Mouse (Mus musculus): ENCODE data around the gene Pheta2. TPM values are rescaled to one million over a fixed set of nuclear protein-coding genes. Genes with fewer than 3 reads are reported as not detected.

The Pheta2 gene
- total RNA-seq, 2 experiments from 2014 or later: 1.9 to 2.7 TPM

Other genes starting within 250 kb of the Pheta2 start
- 11.0 and 26.5 TPM in 2 replicates for gene Ccdc134, start 211.0 kb upstream of the Pheta2 start, total RNA-seq (2014; fragmentation: Nextera tagmentation)
- gene Ccdc134, start 211.0 kb upstream of the Pheta2 start, total RNA-seq (2017): 13.1 and 17.2 TPM in 2 replicates
- 19.0 and 24.3 TPM in 2 replicates for gene Srebf2, start 191.8 kb upstream of the Pheta2 start, total RNA-seq (2014; fragmentation: Nextera tagmentation)
- 16.5 and 17.5 TPM in 2 replicates for gene Srebf2, start 191.8 kb upstream of the Pheta2 start, total RNA-seq (2017)
- gene Shisa8, start 126.1 kb upstream of the Pheta2 start, total RNA-seq (2014; fragmentation: Nextera tagmentation): not detected in 2 replicates
- not detected in 2 replicates for gene Shisa8, start 126.1 kb upstream of the Pheta2 start, total RNA-seq (2017)
- 0.49 TPM in 1 of 2 replicates, not detected in the other for gene Tnfrsf13c, start 114.6 kb upstream of the Pheta2 start, total RNA-seq (2014; fragmentation: Nextera tagmentation)
- gene Tnfrsf13c, start 114.6 kb upstream of the Pheta2 start, total RNA-seq (2017): 0.46 TPM in 1 of 2 replicates, not detected in the other
- gene Cenpm, start 94.2 kb upstream of the Pheta2 start, total RNA-seq (2014; fragmentation: Nextera tagmentation): 15.1 and 39.8 TPM in 2 replicates
- 21.9 and 22.0 TPM in 2 replicates for gene Cenpm, start 94.2 kb upstream of the Pheta2 start, total RNA-seq (2017)
- not detected in 2 replicates for gene 1500009C09Rik, start 86.5 kb upstream of the Pheta2 start, total RNA-seq (2014; fragmentation: Nextera tagmentation)
- gene 1500009C09Rik, start 86.5 kb upstream of the Pheta2 start, total RNA-seq (2017): not detected in 2 replicates
- gene Sept3, start 64.0 kb upstream of the Pheta2 start, total RNA-seq (2014; fragmentation: Nextera tagmentation): 0.28 and 1.1 TPM in 2 replicates
- 0.13 and 0.67 TPM in 2 replicates for gene Sept3, start 64.0 kb upstream of the Pheta2 start, total RNA-seq (2017)
- 0.52 TPM in 1 of 2 replicates, not detected in the other for gene Wbp2nl, start 40.0 kb upstream of the Pheta2 start, total RNA-seq (2014; fragmentation: Nextera tagmentation)
- gene Wbp2nl, start 40.0 kb upstream of the Pheta2 start, total RNA-seq (2017): not detected in 2 replicates
- gene Naga, start within 50 bp of the Pheta2 start, total RNA-seq (2014; fragmentation: Nextera tagmentation): 45.0 and 63.1 TPM in 2 replicates
- 34.0 and 50.4 TPM in 2 replicates for gene Naga, start within 50 bp of the Pheta2 start, total RNA-seq (2017)
- gene Smdt1, start within 50 bp of the Pheta2 start, total RNA-seq (2014; fragmentation: Nextera tagmentation): 192 and 201 TPM in 2 replicates
- 84.4 and 94.6 TPM in 2 replicates for gene Smdt1, start within 50 bp of the Pheta2 start, total RNA-seq (2017)
- gene Ndufa6, start 15.4 kb downstream of the Pheta2 start, total RNA-seq (2014; fragmentation: Nextera tagmentation): 266 and 267 TPM in 2 replicates
- gene Ndufa6, start 15.4 kb downstream of the Pheta2 start, total RNA-seq (2017): 173 and 202 TPM in 2 replicates
- 0.54 TPM in 1 of 2 replicates, not detected in the other for gene Cyp2d22, start 41.3 kb downstream of the Pheta2 start, total RNA-seq (2014; fragmentation: Nextera tagmentation)
- gene Cyp2d22, start 41.3 kb downstream of the Pheta2 start, total RNA-seq (2017): not detected in 2 replicates
- not detected in 2 replicates for gene Cyp2d11, start 55.1 kb downstream of the Pheta2 start, total RNA-seq (2014; fragmentation: Nextera tagmentation)
- not detected in 2 replicates for gene Cyp2d11, start 55.1 kb downstream of the Pheta2 start, total RNA-seq (2017)
- not detected in 2 replicates for gene Cyp2d10, start 68.3 kb downstream of the Pheta2 start, total RNA-seq (2014; fragmentation: Nextera tagmentation)
- gene Cyp2d10, start 68.3 kb downstream of the Pheta2 start, total RNA-seq (2017): not detected in 2 replicates
- gene Cyp2d9, start 94.5 kb downstream of the Pheta2 start, total RNA-seq (2014; fragmentation: Nextera tagmentation): not detected in 2 replicates
- gene Cyp2d9, start 94.5 kb downstream of the Pheta2 start, total RNA-seq (2017): not detected in 2 replicates
- not detected in 2 replicates for gene Cyp2d12, start 216.1 kb downstream of the Pheta2 start, total RNA-seq (2014; fragmentation: Nextera tagmentation)
- gene Cyp2d12, start 216.1 kb downstream of the Pheta2 start, total RNA-seq (2017): not detected in 2 replicates

All from granulocyte monocyte progenitor cell, adult 5-6 weeks (primary cell).